Mouse (Mus musculus) lung, adult 2 months (tissue): ENCODE results near the gene Sh2d6. TPM values are rescaled to one million over a fixed set of nuclear protein-coding genes. Genes with fewer than 3 reads are reported as not detected.

Experiments used
- DNase-seq: peaks from one replicate; pipeline ENCODE4 v3.0.0; 2022
- H3K4me1 ChIP-seq: fragments of 200-500 bp; 2 replicates; pipeline ENCODE4 v1.6.1; 2011; ENCODE audit warnings: low read length; ENCODE audit not compliant: control insufficient read depth, insufficient read depth
- H3K4me3 ChIP-seq: fragments of 200-500 bp; replicated peaks from 2 replicates; pipeline ENCODE3; 2011; ENCODE audit warnings: low read depth, mild to moderate bottlenecking, control low read depth, low read length; ENCODE audit errors: extremely low read depth
- CTCF ChIP-seq: fragments of 200-500 bp; IDR thresholded peaks from 2 replicates; pipeline ENCODE4 v1.5.1; 2011; ENCODE audit warnings: mild to moderate bottlenecking, low read length, control low read depth; ENCODE audit not compliant: insufficient read depth
- POLR2A ChIP-seq: fragments of 200-500 bp; IDR thresholded peaks from 2 replicates; pipeline ENCODE4 v1.6.1; 2011; ENCODE audit warnings: low read depth, mild to moderate bottlenecking, control low read depth, low read length, borderline replicate concordance; ENCODE audit errors: extremely low read depth
- WGBS: fragments of 180-500 bp; shearing (Covaris S2); methylation state at CpG from one replicate; pipeline ENCODE4 v1.1.7; 2018; 5-methylcytosine and 5-hydroxymethylcytosine counted together
- polyA plus RNA-seq: library from polyadenylated mRNA; depleted of rRNA; stranded (reverse); fragments of >200 nt; gene quantifications from 2 replicates; pipeline ENCODE4 v1.2.3, GENCODE M21; 2012

Sh2d6 gene
- polyA plus RNA-seq, 1 experiment: 0.19 TPM

- Histone ChIP-seq H3K4me1 (0 out of 2 replicates have a peak, but pooled peaks cover 2% of the 10 kb centered on the region), H3K4me3 (no peak overlapping the region)
- TF ChIP-seq POLR2A (no peak), CTCF (no peak)
- WGBS: 75% methylated on average over 2 of the region's 2 CpGs
- no peak for DNase-seq
These were observed 2.7 kb upstream of the Sh2d6 start for GRCm38 (mm10) chr6:72524160-72524559.

DNA sequence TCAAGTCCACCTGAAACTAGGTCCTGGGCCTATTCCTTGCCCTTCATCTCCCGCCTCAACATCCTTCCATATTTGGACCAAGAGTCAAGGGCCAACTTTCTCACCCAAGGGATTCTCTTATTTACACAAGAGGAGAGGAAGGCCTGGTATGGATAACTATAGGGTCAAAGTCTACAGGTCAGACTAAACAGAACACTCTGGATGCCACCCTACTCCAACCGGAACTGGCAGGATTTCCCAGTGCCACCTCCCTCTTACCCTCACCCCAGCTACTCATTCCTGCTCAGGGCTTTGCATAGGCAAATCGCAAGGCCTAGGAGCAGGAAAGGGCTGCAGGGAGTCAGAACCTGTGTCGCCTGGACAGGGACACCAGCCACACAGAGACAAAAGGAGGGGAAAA, 1.7 kb upstream of the Sh2d6 start:
- Histone ChIP-seq H3K4me3 (no peak overlapping the region), H3K4me1 (0 out of 2 replicates have a peak, but pooled peaks cover 2% of the 10 kb centered on the region)
- no peak for TF ChIP-seq POLR2A
- TF ChIP-seq CTCF: no peak
- 79% methylated on average over 4 of the region's 4 CpGs for WGBS
- no peak for DNase-seq

DNA sequence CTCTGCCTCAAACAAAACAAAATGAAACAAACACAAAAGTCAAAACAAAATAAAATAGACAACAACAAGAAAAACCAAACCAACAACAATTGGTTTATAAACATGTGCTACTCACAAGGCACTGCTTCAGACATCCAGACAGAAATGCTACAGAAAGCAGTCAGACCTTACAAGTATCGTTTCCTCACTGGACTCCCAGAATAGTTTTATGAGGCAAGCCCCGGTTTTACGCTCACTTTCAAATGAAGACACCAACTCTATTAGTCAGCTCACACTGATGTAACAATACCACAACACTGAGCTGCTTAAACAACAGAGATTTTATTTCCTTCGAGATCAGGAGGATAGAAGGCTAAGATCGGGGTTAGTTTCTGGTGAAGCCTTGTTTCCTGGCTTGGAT, 781 bp upstream of the Sh2d6 start:
- Histone ChIP-seq H3K4me1 (0 out of 2 replicates have a peak, but pooled peaks cover 2% of the 10 kb centered on the region), H3K4me3 (no peak overlapping the region)
- no peak for DNase-seq
- TF ChIP-seq CTCF (no peak), POLR2A (no peak)
- WGBS: 75% methylated on average over 5 of the region's 5 CpGs

DNA sequence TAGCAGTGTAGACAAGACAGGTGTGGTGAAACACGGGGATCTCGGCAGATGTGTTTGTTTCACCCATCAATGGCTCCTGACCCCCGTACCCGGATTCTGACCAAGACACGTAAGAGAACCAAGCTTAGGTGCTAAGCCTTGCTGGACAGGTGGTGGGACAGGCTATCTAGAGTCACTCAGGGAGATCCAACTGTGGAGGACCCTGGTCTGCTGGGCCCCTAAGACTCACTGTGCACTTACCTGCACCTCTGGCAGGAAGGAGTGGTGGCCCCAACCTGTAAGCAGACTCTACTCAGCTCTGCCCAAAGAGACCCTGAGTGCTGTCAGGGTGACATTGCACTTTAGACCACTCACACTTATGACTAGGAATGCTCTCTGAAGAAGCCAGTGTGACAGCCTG, 603 bp downstream of the Sh2d6 start:
- Histone ChIP-seq H3K4me3 (no peak overlapping the region), H3K4me1 (0 out of 2 replicates have a peak, but pooled peaks cover 2% of the 10 kb centered on the region)
- no peak for TF ChIP-seq POLR2A
- TF ChIP-seq CTCF: no peak
- WGBS: 96% methylated on average over 5 of the region's 5 CpGs
- DNase-seq: no peak

- WGBS: 35% methylated on average over 10 of the region's 10 CpGs
- no peak for DNase-seq
- TF ChIP-seq POLR2A (no peak), CTCF (no peak)
- no peak overlapping the region for H3K4me3 ChIP-seq
- 0 out of 2 replicates have a peak, but pooled peaks cover 2% of the 10 kb centered on the region for H3K4me1 ChIP-seq
These were observed 1.4 kb downstream of the Sh2d6 start for GRCm38 (mm10) chr6:72519892-72520663.

DNA sequence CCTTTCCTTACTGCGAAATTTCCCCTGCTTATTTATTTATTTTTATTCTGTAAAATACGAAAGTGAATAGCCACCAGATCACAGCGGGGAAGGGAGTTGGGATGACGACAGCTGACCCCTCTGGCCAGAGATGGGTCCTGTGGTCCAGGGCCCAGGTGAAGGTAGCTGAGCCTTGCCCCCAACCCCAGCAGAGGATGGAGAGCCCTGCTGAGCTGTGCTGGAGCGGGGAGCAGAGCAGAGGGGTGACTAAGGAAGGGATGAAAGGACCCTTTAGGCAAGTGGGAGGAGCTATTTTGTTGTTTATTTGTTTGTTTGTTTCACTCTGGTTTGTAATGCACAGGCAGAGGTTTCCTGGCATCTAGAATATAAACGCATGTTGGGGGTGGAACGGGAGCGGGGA, 2.2 kb downstream of the Sh2d6 start:
- TF ChIP-seq POLR2A (no peak), CTCF (no peak)
- H3K4me3 ChIP-seq: no peak overlapping the region
- 0 out of 2 replicates have a peak, but pooled peaks cover 2% of the 10 kb centered on the region for H3K4me1 ChIP-seq
- WGBS: 58% methylated on average over 8 of the region's 8 CpGs
- no peak for DNase-seq

DNA sequence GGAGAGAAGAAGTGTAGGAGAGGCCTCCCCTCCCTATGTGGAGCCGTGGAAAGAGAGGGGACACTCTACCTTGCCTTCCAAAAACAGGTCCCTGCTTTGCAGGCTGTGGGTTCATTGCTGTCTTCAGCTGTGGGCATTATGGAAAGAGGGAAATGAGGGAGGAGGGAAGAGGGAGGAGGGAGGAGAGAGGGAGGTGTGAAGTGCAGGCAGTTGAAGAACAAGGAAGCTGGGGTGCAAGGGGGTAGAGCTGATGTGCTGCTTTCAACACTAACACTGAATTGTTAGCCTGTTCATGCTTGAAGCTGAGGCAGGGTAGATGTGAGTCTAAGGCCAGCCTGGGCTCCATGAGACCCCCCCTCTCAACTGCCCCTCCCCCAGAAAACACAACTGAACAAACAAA, 2.7 kb downstream of the Sh2d6 start:
- no peak for DNase-seq
- WGBS: 89% methylated on average over 1 of the region's 1 CpGs
- H3K4me3 ChIP-seq: no peak overlapping the region
- TF ChIP-seq CTCF: no peak
- TF ChIP-seq POLR2A: no peak
- 0 out of 2 replicates have a peak, but pooled peaks cover 2% of the 10 kb centered on the region for H3K4me1 ChIP-seq

DNA sequence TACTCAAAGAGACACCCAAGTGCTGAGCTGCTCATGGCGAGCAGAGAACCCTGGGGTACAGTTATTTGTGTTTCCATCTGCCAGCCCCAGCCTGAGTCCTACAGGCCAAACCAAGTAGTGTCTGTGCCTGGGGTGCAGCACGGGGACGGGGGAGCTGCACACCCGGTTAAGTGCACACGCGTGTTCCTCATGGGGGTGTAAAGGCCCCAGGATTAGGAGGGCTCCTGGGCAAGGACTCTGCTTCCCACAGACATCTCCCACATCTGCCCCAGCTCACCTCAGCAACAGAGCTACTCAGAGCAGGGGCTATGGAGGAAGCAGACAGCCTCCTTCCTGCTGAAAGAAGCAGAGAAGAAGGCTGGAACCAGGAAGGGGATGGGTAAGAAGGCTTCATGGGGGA, 5.9 kb downstream of the Sh2d6 start:
- TF ChIP-seq POLR2A (no peak), CTCF (no peak)
- WGBS: 94% methylated on average over 6 of the region's 6 CpGs
- Histone ChIP-seq H3K4me3 (no peak overlapping the region), H3K4me1 (peaks cover 9% of the 10 kb centered on the region)
- DNase-seq: no peak

DNA sequence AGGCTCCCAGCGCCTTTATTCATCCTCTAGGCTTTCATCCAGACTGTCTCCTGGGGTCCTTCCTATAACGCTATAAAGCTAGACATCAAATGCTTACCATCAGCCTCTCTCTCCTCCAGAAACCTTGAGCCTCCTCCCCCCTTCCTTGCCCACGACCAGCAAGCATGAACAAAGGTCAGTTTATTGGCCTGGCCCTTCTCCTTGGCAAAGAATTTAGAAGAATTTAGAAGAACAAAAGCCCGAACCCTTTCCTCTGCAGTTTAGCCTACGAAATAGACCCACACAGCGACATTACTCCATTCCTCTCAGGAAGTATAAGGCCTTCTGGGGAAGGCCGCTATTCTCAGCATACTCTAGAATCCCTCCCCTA, 8.5 kb downstream of the Sh2d6 start:
- no peak for DNase-seq
- no peak for TF ChIP-seq POLR2A
- no peak for TF ChIP-seq CTCF
- WGBS: 34% methylated on average over 7 of the region's 7 CpGs
- Histone ChIP-seq H3K4me3 (peak overlapping the region; percentile 0), H3K4me1 (peaks cover 7% of the 10 kb centered on the region)

- Histone ChIP-seq H3K4me3 (peak overlapping the region; percentile 73), H3K4me1 (peaks cover 7% of the 10 kb centered on the region)
- peak; percentile 91 for DNase-seq
- 3% methylated on average over 33 of the region's 33 CpGs for WGBS
- TF ChIP-seq POLR2A (no peak; the same call in 1 of the 2 replicates), CTCF (no peak)
These were observed 9.0 kb downstream of the Sh2d6 start for GRCm38 (mm10) chr6:72512386-72513070.
